Mouse (Mus musculus): ENCODE measurements at regions not wholly inside any gene's neighbourhood (a gene's known extent, or its start where the extent isn't known, plus 50 kb on each side); places are given as distances from the start of the nearest gene placed in this dataset.

- TF ChIP-seq HCFC1 (IDR thresholded peaks at IDR 0.05; ENCODE audit: low read depth, low read length) (no peak), POLR2A (IDR thresholded peaks at IDR 0.05; ENCODE audit: low read depth, low read length) (no peak), MAX (IDR thresholded peaks at IDR 0.05; ENCODE audit: low read length) (no peak), GABPA (IDR thresholded peaks at IDR 0.05; ENCODE audit: insufficient replicate concordance, low read depth, low read length) (no peak), PAX5 (IDR thresholded peaks at IDR 0.05; ENCODE audit: low read length) (no peak), USF2 (conservative IDR thresholded peaks at IDR 0.05; ENCODE audit: low read depth, low read length) (no peak), RCOR1 (conservative IDR thresholded peaks at IDR 0.05; ENCODE audit: low read depth, low read length) (no peak), KAT2A (IDR thresholded peaks at IDR 0.05; ENCODE audit: insufficient replicate concordance, low read length) (no peak), CTCF (conservative IDR thresholded peaks at IDR 0.05 in 1 of 2, IDR thresholded peaks at IDR 0.05 in 1 of 2; ENCODE audit: low read depth in 2 of 2, low read length in 2 of 2) (no peak)
Measured at GRCm38 (mm10) chr7:145040871-145041270, 101.1 kb upstream of the Ccnd1 start.
